Mouse (Mus musculus): ENCODE measurements around the gene 1810062G17Rik.

Gene 1810062G17Rik

DNA sequence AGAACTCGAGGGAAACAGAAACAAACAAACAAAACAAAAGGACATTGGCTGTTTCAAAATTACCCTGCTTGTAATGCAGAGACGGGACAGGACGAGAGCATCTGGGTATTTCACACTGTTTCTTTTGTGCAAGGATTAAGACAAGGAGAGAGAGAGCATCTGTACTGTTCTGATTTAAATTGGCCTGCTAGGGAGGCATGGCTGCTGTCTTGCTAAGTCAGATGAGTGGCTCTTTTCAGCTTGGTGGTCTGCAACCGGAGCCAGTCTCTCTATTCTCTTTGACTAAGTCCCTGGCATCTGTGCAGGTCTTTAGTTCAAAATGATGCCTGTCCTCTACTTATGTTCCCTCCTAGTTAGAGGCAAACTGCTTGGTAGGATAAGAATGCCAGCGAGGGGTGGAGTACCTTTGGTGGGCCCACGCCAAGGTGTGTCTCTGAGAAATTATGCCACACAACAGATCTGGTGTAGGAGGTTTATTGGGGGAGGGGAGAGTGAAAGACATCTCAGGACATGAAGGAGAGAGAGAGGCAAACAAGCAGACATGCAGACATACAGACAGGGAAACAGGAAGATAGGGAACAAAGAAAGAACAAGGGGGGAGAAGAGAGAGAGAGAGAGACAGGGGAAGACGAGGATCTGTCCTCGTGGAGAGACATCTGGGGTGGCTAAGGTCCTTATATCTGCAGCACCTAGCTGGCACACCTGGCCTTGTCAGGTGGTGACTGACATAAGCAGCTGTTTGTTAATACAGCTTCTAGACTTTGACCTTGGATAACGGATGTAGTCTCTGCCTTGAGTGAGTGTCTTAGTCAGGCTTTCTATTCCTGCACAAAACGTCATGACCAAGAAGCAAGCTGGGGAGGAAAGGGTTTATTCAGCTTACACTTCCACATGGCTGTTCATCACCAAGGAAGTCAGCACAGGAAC, 30.3 kb downstream of the 1810062G17Rik start:
- DNase-seq (ENCODE audit: low spot score) = no peak

DNA sequence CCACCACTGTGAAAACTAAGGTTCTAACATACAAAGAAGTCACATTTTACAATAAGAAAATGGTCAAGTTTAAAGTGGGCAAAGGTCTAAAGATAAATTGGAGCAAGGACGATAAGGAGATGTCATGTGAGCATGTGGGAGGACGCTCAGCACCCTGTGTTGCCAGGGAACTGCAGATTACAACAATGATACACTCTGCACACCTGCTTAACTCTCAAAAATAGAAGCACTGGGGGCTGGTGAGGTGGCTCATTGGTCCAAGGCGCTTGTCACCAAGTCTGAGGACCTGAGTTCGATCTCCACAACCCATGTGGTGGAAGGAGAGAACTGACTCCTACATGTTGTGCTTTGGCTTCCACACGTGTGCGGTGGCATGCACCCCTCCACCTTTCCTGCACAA, 35.8 kb downstream of the 1810062G17Rik start:
- DNase-seq (ENCODE audit: low spot score) = no peak

DNA sequence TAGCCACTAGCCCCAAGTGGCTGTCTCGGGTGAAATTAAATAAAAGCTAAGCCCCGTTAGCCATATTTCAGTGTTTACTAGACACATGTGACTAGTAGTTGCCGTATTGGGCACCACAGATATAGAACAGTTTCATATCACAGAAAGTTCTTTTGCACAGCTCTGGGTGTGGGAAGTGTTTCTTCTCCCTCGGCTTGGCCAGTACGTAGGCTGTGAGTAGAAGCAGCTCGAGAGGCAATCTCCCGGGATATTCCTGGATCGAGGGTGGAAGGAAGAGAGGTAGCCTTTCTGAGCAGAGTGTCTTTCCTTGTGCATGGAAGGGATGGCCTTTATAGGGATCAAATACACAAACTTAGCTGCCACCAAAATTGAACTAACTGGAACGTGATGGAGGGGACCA, 40.5 kb downstream of the 1810062G17Rik start:
- DNase-seq (ENCODE audit: low spot score) = no peak

DNA sequence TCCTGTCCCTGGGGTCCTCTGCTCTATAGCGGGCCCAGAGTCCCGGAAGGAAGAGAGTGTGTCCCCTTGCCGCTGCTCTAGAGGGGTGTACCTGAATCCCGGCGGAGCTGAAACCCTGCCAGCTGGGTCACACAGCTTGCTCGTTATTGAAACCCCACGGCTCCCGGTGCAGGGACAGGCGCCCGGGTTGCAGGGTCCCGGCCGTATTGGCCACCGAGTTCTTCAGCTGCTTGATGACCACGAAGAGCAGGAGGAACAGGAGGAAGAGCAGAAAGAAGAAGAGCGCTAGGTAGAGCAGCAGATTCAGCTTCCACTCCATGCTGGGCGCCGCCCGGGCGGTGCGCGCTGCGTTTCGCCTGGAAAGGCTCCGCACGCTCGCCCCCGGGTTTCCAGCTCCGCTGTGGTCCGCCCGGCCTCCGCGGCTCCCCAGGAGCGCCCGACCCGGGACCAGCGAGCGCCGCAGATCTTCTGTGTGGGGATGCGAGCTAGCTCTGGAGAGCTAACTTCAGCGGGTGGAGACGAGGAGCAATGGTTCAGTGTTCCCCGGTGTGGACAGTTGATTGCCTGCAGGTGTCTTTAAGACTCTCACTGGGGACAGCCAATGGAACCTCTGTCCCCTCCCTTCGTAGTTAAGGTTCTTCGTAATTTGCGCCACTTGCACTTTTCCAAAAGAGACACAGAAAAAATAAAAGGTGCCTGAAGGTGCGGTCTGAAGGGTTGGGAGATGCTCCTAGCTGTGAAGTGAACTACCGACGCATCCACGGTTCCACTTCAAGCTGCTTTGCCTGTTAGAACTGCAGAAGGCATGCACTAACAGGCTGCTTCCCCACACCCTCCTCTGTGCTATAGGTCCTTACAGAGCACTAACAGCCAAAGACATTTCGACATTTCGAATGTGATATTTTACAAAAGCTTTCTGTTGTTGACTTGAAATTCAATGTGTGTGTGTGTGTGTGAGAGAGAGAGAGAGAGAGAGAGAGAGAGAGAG, 45.6 kb downstream of the 1810062G17Rik start, which contains the start of gene Gm11549:
TSS of gene Gm11549 (minus strand) at position 741 of the 988 bp plus-strand sequence.
- DNase-seq (ENCODE audit: low spot score) = peak; percentile 11

DNA sequence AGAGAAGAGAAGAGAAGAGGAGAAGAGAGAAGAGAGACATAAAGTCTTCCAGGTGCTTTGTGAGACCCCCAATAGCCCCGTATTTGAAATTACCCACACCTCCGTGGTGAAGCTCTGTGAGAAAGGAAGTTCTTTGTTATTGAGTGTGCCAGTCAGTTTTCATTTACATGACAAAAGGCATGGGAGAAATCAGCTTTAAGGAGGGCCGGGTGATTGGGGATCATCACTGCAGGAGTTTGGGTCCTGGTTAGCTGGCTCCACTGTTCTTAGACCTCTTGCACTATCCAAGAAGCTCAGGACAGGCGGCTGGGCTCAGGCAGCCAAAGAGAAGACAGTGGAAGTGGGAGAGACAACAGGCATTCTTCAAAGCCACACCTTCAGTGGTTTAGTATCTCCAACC, 46.4 kb downstream of the 1810062G17Rik start:
- DNase-seq (ENCODE audit: low spot score) = no peak

DNA sequence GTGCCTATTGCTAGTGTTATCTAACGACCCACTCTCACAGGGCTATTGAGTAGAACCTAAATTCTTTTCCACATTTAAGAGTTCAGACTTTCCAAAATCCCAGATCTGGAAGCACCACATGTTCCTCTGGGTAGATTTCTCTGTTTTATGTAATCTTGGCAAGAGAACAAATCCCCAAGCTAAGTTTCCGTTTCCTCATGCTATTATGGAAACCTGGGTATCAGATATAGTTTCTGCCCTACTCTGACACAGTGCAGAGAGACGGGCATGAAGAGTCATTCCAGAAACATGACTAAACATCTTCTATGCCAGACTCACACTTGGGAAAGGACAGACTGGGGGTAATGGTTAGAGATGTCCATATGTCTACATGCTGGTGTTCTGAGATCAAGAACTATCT, 48.7 kb downstream of the 1810062G17Rik start:
- DNase-seq (ENCODE audit: low spot score) = no peak

DNA sequence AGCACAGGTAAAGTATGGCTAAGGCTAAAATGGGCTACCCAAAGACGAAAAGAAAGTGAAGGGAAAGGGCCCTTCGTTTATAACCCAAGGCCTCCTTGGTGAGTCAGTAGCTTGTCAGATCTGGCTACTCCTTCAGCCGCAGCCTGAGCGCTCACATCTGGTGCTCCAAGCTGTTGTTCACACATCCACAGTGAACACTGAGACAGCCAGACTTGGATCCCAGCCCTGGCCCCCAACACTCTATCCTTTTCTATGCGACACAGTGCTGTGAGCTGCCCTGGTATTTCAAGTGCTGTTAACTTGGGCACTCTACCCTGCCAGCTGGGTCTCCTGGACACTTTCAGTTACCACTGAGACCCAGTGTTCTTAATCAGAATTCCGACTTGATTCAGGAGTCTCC, 54.6 kb downstream of the 1810062G17Rik start:
- DNase-seq (ENCODE audit: low spot score) = peak; percentile 7

DNA sequence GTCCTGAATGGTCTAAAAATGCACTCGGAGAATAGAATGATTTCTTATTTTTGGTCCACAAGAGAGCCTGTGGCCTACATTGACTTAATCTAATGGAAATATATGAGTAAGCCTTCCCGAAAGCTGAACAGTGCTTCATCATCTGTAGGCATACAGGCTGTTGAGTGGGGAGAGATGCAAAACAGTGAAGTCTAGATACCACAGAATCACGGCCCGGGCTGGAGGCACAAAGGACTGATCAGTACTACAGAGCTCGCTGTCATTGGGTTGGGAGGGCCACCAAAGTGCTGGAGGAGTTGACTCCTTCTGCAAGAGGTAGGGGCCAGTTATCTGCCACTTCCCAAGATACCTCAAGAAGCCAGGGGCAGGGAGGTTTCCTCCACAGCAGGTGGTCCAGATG, 55.0 kb downstream of the 1810062G17Rik start:
- DNase-seq (ENCODE audit: low spot score) = no peak

DNA sequence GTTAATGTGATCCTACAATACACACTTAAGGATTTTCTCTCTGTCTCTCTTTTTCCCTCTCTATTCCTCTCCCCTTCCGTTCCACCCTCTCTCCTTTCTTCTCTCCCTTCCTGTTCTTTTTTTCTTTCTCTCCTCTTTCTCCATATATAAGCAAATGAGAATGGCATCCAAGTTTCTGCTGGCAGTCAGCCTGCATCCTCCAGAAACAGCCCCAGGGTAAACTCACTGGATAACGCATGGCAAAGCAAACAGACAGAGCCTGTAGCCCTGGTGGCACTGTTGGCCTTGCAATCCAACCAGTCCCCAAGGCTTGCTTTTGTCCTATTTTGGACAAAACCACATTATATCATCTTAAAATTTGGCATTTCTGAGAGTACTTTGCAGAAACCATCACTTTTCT, 55.5 kb downstream of the 1810062G17Rik start:
- no peak for DNase-seq (ENCODE audit: low spot score)

All from ovary, postnatal 14 days (tissue).